Mouse (Mus musculus): ENCODE results near the gene Gm14548. TPM values are rescaled to one million over a fixed set of nuclear protein-coding genes. Genes with fewer than 3 reads are reported as not detected.

Gene Gm14548
- polyA plus RNA-seq, 1 experiment from 2014 or later = 1.1 TPM

Other genes with a start within 250 kb of the Gm14548 start
- gene Leng1, start 232.3 kb downstream of the Gm14548 start, polyA plus RNA-seq (2015; fragmentation: Nextera tagmentation; extraction: Ambion mirVana) = 17.7 and 18.3 TPM in 2 replicates
- gene Tmc4, start 220.6 kb downstream of the Gm14548 start, polyA plus RNA-seq (2015; fragmentation: Nextera tagmentation; extraction: Ambion mirVana) = 70.9 and 72.8 TPM in 2 replicates
- 248 and 261 TPM in 2 replicates for gene Tsen34, start 205.3 kb downstream of the Gm14548 start, polyA plus RNA-seq (2015; fragmentation: Nextera tagmentation; extraction: Ambion mirVana)
- gene Mboat7, start 204.6 kb downstream of the Gm14548 start, polyA plus RNA-seq (2015; fragmentation: Nextera tagmentation; extraction: Ambion mirVana) = 51.2 and 53.2 TPM in 2 replicates
- 1,416 and 1,486 TPM in 2 replicates for gene Rps9, start 194.1 kb downstream of the Gm14548 start, polyA plus RNA-seq (2015; fragmentation: Nextera tagmentation; extraction: Ambion mirVana)
- gene Pirb, start 177.7 kb downstream of the Gm14548 start, polyA plus RNA-seq (2015; fragmentation: Nextera tagmentation; extraction: Ambion mirVana) = 2.4 and 2.9 TPM in 2 replicates
- gene Gm15448, start 72.4 kb downstream of the Gm14548 start, polyA plus RNA-seq (2015; fragmentation: Nextera tagmentation; extraction: Ambion mirVana) = 0.13 and 0.23 TPM in 2 replicates
- 0.72 and 0.92 TPM in 2 replicates for gene Pira2, start 53.1 kb downstream of the Gm14548 start, polyA plus RNA-seq (2015; fragmentation: Nextera tagmentation; extraction: Ambion mirVana)
- gene Lilra6, start 17.4 kb upstream of the Gm14548 start, polyA plus RNA-seq (2015; fragmentation: Nextera tagmentation; extraction: Ambion mirVana) = 0.72 and 1.2 TPM in 2 replicates
- 2.1 and 2.2 TPM in 2 replicates for gene Lair1, start 165.1 kb upstream of the Gm14548 start, polyA plus RNA-seq (2015; fragmentation: Nextera tagmentation; extraction: Ambion mirVana)
- 12.7 and 15.1 TPM in 2 replicates for gene Ttyh1, start 221.3 kb upstream of the Gm14548 start, polyA plus RNA-seq (2015; fragmentation: Nextera tagmentation; extraction: Ambion mirVana)
- 52.6 and 67.4 TPM in 2 replicates for gene Leng8, start 238.9 kb upstream of the Gm14548 start, polyA plus RNA-seq (2015; fragmentation: Nextera tagmentation; extraction: Ambion mirVana)